Mouse (Mus musculus) lung, adult 2 months (tissue): ENCODE results near the gene BC052040.

Experiments used
- CTCF ChIP-seq: fragments of 200-500 bp; IDR thresholded peaks from 2 replicates; pipeline ENCODE4 v1.5.1; 2011; ENCODE audit warnings: mild to moderate bottlenecking, low read length, control low read depth; ENCODE audit not compliant: insufficient read depth
- POLR2A ChIP-seq: fragments of 200-500 bp; IDR thresholded peaks from 2 replicates; pipeline ENCODE4 v1.6.1; 2011; ENCODE audit warnings: low read depth, mild to moderate bottlenecking, control low read depth, low read length, borderline replicate concordance; ENCODE audit errors: extremely low read depth

- TF ChIP-seq CTCF (no peak), POLR2A (no peak)
Measured at GRCm38 (mm10) chr2:115817959-115818358, 236.4 kb downstream of the BC052040 start.
